Mouse (Mus musculus): ENCODE measurements around the gene Pgp.
A peak's percentile ranks its signal among the peaks of the same experiment; 100 is the strongest.

DNA sequence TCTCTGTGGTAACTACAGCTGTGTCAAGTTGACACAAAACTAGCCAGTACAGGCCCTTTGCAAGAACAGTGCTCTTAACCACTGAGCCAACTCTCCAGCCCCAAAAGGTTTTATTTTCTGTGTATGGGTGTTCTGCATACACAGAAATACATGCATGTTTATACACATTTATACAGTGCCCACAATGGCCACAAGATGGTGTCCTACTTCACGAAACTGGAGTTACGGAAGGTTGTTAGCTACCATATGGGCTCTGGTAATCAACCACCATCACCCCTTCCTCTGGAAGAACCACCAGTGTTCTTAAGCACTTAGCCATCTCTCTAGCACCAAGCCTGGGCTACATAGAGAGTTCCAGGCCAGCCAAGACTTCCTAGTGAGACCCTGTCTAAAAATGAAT is 8.6 kb upstream of the Pgp start:
- TF ChIP-seq CTCF (IDR thresholded peaks at IDR 0.05; ENCODE audit: low read depth) (peak; percentile 72), EP300 (IDR thresholded peaks at IDR 0.05; ENCODE audit: low read depth) (no peak)

Measured in liver, postnatal 0 days (tissue).